Mouse (Mus musculus): ENCODE data around the gene Pum2.

DNA sequence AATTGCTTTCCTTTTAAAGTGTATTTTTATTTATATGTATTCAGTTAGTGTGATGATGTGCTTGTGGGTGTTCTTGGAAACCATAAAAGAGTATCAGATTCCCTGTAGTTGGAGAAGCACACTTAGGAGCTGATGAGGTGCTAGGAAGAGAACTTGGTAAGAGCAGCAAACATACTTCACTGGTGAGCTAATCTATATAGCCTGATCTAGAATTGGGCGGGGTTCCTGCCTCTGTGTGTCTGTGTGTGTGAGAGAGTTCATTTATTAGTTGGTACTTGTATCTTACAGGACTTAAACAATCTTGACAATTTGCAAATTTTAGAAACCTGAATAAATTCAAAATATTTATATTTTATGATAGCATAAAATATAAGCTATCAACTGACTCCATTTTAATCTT, 42.2 kb downstream of the Pum2 start:
- TF ChIP-seq CTCF (IDR thresholded peaks at IDR 0.05; ENCODE audit: borderline replicate concordance, extremely low read depth, insufficient read depth, insufficient read length) (no peak), POLR2A (IDR thresholded peaks at IDR 0.05; ENCODE audit: borderline replicate concordance, extremely low read depth, insufficient read depth, insufficient read length, poor library complexity, severe bottlenecking) (no peak)

Data from brain, embryonic 14.5 days (tissue).